Mouse (Mus musculus): ENCODE results near the gene Slc22a12. TPM values are rescaled to one million over a fixed set of nuclear protein-coding genes. Genes with fewer than 3 reads are reported as not detected.

The Slc22a12 gene
- polyA plus RNA-seq, 1 experiment, result 0.10 TPM

- DNase-seq (ENCODE audit: extremely low spot score in 1 of 2, low spot score in 1 of 2), result no peak
These were observed 177 bp upstream of the Slc22a12 start for GRCm38 (mm10) chr19:6543035-6543383.

- DNase-seq (ENCODE audit: extremely low spot score in 1 of 2, low spot score in 1 of 2), result no peak
These were observed 1.3 kb downstream of the Slc22a12 start for GRCm38 (mm10) chr19:6541521-6541920.

- DNase-seq (ENCODE audit: extremely low spot score in 1 of 2, low spot score in 1 of 2), result no peak
These were observed 2.6 kb downstream of the Slc22a12 start for GRCm38 (mm10) chr19:6540191-6540590.

DNA sequence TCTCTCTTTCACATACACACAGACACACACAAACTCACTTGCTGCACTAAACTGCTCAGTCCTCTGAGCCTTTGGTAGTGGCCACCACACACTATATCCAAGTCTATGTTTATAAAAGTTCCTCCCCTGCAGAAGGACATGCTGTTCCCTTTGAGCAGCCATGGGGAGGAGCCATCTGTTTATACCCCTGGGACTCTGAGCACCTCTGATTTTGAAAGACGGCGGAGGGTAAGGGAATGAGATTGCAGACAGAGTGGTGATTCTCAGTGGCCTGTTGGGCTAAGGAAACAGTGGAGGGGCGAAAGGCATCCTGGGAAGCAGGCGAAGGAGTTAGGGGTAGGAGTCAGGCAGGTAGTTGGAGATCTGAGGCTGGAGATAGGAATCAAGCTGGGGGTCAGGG, 3.2 kb downstream of the Slc22a12 start:
- no peak for DNase-seq (ENCODE audit: extremely low spot score in 1 of 2, low spot score in 1 of 2)

DNA sequence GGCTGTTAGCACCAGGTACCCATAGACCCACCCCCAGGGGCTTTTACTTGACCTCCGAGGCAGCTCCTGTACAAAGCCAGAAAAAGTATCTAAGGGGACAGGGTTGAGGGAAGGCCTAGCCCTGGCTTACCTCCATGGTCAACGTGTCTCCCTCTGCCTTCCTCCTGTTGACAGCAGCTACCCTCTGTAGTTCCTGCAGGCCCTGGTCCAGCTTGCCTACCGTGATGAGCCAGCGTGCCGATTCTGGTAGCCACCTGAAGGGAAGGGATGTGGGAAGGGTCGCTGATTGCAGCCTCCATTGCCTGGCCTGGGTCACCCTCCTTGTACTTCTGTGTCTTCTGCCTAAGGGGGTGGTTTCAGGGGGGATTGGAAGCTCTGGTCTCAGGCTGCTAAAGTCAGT, 4.3 kb downstream of the Slc22a12 start:
- no peak for DNase-seq (ENCODE audit: extremely low spot score in 1 of 2, low spot score in 1 of 2)

- DNase-seq (ENCODE audit: extremely low spot score in 1 of 2, low spot score in 1 of 2), result no peak
These were observed 5.3 kb downstream of the Slc22a12 start for GRCm38 (mm10) chr19:6537526-6537925.

DNA sequence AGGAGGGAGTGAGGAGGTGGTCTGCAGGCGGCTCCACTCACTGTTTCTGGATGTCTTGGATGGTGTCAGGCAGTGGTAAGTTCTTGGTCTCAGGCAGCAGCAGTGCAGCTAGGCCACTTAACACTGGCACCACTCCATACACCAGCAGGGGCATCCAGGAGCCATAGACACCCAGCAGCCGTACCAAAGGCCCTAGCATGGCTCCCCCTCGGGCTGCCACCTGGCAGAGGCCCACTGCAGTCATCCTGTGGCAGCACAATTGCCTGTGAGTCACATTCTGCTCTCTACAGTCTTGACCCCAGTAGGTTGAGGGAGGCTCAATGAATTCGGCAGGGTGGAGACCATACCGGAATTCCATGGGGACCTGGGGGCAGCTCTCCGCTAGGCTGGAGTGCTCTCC, 6.1 kb downstream of the Slc22a12 start:
- no peak for DNase-seq (ENCODE audit: extremely low spot score in 1 of 2, low spot score in 1 of 2)

GRCm38 (mm10) chr19:6536201-6536600, 6.6 kb downstream of the Slc22a12 start:
- DNase-seq (ENCODE audit: extremely low spot score in 1 of 2, low spot score in 1 of 2), result no peak

DNA sequence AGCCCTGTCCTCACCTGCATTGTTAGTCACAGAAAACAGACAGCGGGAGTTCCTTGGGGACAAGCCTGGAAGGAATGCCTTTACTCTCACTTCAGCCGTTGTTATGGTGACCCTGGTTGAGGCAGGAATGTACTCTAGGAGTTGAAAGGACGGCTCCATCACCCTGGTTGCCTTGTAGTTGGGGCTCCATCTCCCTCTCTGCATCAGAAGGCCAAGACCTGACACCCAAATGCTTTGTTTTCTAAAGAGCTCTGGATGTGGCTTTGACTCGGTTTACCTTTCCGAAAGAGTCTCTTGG, 8.8 kb downstream of the Slc22a12 start:
- DNase-seq (ENCODE audit: extremely low spot score in 1 of 2, low spot score in 1 of 2), result no peak

GRCm38 (mm10) chr19:6533290-6534117, 9.3 kb downstream of the Slc22a12 start:
- DNase-seq (ENCODE audit: extremely low spot score in 1 of 2, low spot score in 1 of 2), result no peak

DNA sequence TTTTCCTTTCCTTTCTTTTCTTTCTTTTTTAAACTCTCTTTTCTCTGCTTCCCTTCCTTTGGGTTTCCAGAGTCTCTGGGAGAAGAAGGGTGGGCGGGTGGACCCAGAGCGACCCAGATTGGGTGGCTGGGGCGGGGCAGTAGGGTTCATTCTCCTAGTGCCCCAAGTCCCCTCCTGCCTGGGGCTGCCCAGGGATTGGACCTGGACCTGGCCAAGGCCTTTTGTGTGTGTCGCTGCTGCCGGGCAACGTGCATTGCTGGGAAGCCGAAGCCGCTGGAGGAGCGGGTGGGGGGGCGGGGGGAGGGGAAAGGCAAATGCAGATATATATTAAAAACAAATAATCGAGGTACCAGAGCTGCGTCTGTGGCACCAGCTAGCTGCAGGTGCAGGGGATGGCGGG, 10.2 kb downstream of the Slc22a12 start:
- no peak for DNase-seq (ENCODE audit: extremely low spot score in 1 of 2, low spot score in 1 of 2)

GRCm38 (mm10) chr19:6531832-6532471, 10.9 kb downstream of the Slc22a12 start:
- no peak for DNase-seq (ENCODE audit: extremely low spot score in 1 of 2, low spot score in 1 of 2)

GRCm38 (mm10) chr19:6531011-6531631, 11.7 kb downstream of the Slc22a12 start:
- DNase-seq (ENCODE audit: extremely low spot score in 1 of 2, low spot score in 1 of 2), result no peak

DNA sequence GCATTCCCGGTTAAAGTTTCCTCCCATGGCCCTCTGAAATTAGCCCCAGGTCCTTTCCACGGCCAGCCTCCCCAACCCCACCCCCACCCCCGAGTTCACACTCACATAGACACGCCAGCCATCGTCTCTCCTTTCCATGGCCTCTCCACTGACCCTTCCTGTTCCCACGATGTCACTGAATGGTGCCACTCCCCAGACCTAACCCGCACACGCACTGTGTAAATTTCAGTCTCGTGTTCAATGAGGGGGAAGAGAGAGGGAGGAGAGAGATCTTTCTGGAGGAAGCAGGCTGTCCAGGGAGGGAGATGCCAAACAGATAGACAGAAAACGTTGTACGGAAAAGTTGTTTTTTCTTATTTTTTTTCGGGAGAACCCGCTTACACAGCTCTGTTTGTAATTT, 12.5 kb downstream of the Slc22a12 start:
- DNase-seq (ENCODE audit: extremely low spot score in 1 of 2, low spot score in 1 of 2), result no peak

- DNase-seq (ENCODE audit: extremely low spot score in 1 of 2, low spot score in 1 of 2), result no peak
These were observed 13.4 kb downstream of the Slc22a12 start for GRCm38 (mm10) chr19:6529265-6529985.

- no peak for DNase-seq (ENCODE audit: extremely low spot score in 1 of 2, low spot score in 1 of 2)
These were observed 14.8 kb downstream of the Slc22a12 start for GRCm38 (mm10) chr19:6527839-6528531.

- no peak for DNase-seq (ENCODE audit: extremely low spot score in 1 of 2, low spot score in 1 of 2)
These were observed 15.4 kb downstream of the Slc22a12 start for GRCm38 (mm10) chr19:6527439-6527838.

DNA sequence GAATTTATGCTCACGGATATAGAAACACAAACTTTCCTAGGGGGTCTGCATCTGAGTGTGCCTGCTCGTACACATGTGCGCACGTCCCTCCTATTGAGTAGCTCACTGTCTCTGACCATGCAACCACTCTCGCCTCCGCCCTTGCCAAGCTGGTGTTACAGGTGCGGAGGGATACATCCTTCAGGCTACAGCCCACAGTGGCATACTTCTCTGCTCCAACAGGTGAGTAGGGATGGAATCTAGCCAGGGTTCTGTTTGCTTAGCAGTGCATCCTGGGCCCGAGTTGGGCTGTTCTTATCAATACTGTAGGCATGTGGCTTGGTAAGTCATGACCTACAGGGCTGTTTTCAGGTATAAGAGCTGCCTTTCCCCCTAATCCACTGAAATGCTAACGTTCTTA, 16.8 kb downstream of the Slc22a12 start:
- no peak for DNase-seq (ENCODE audit: extremely low spot score in 1 of 2, low spot score in 1 of 2)

GRCm38 (mm10) chr19:6525023-6525422, 17.8 kb downstream of the Slc22a12 start:
- no peak for DNase-seq (ENCODE audit: extremely low spot score in 1 of 2, low spot score in 1 of 2)

- DNase-seq (ENCODE audit: extremely low spot score in 1 of 2, low spot score in 1 of 2), result peak in 1 of 2 experiments; percentile 70
These were observed 20.5 kb downstream of the Slc22a12 start for GRCm38 (mm10) chr19:6522289-6522688.

DNA sequence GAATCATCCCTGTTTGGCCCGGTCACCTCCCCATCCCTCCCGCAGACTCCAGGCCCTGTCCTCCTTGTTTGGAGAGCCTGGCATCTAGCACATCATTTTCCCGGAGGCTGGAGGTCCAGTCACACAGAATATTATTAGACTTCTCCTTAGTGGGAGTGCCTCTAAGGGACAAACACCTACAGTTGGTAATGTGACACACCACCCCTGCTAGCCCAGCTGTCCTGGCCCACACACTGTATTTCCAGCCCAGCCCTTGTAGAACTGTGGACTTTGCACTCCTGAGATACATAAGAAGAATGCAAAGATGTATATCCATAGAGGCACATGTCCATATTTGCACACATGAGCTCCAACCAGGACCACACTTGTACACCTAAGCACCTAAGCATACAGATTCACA, 21.2 kb downstream of the Slc22a12 start:
- no peak for DNase-seq (ENCODE audit: extremely low spot score in 1 of 2, low spot score in 1 of 2)

Measured in frontal cortex, adult 2 months (tissue).